Mouse (Mus musculus) megakaryocyte progenitor cell, adult 5-6 weeks (primary cell): ENCODE measurements around the gene Aqp2. TPM values are rescaled to one million over a fixed set of nuclear protein-coding genes. Genes with fewer than 3 reads are reported as not detected.

Experiments
- ATAC-seq: replicated peaks from 2 replicates; pipeline ENCODE4 v1.8.0; 2016; ENCODE audit warnings: mild to moderate bottlenecking, moderate TSS enrichment, inconsistent platforms; ENCODE audit not compliant: poor library complexity
- total RNA-seq, 2 experiments: library from RNA; stranded (forward) in 1 of 2; stranded (reverse) in 1 of 2; fragments of 157-497, 149-512 nt in 1 of 2; fragments of 200-1000 nt in 1 of 2; gene quantifications; 2 replicates each; pipeline versions ENCODE4 v1.2.3 to v1.2.4; 2015 to 2017

The Aqp2 gene
- total RNA-seq, 2 experiments from 2014 or later = not detected

GRCm38 (mm10) chr15:99589704-99590103 is 10.8 kb downstream of the Aqp2 start:
- no peak for ATAC-seq

DNA sequence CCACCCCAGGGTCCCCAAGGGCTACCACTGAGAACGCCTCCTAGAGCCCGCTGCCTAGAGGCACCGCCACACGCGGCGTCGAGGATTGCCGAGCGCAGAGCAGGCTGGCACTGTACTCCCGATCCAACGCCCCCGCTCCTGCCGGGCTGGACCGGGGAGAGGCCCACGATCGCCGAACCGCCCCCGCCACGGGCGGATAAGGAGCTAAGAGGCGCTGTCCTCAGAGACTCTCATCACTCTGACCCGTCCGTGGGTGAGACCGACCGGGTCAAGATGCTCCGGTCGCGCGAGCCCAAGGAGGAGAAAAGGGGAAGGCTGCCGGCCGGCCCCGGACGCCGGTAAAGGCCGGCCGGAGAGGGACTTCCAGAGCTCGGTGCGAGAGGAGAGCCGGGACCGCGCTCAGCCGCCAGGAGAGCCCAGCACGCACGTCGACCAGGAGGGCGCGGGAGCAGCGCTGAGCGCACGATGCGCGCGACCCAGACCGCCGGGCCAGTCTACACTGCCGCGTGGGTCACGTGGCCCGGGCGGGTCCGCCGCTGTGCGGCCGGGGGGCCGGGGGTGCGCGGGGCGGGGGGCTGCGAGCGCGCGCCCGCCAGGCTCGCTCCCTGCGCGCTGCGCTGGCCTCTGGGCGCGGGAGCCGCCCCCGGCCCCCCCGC is 11.7 kb downstream of the Aqp2 start, which contains the start of gene Aqp5:
Gene Aqp5 (plus strand): TSS at position 354 of the 656 bp plus-strand sequence.
- ATAC-seq = no peak

- ATAC-seq = no peak
These were observed 13.3 kb downstream of the Aqp2 start for GRCm38 (mm10) chr15:99592177-99592576.

DNA sequence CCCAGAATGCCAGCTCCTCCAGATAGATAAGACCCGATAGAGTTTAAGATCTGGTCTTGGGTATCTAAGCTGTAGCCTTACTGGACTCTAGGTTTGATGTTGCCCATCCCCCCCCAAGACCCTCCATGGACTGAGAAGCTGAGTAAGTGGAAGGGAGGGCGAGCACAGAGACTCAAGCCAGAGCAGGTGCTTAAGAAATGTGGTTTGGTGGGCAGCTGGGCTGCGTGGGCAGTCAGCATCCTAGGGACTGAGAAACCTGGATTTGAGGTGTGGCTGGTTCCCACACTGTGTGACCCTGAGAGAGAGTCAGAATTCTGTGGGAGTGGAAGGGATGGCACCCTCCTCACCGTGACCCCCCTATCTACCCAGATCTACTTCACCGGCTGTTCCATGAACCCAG is 14.0 kb downstream of the Aqp2 start:
- no peak for ATAC-seq

GRCm38 (mm10) chr15:99594951-99595350 is 16.1 kb downstream of the Aqp2 start:
- ATAC-seq = no peak

GRCm38 (mm10) chr15:99596056-99596687 is 17.3 kb downstream of the Aqp2 start:
- peak; percentile 94 for ATAC-seq

GRCm38 (mm10) chr15:99596841-99597240 is 18.0 kb downstream of the Aqp2 start:
- no peak for ATAC-seq

DNA sequence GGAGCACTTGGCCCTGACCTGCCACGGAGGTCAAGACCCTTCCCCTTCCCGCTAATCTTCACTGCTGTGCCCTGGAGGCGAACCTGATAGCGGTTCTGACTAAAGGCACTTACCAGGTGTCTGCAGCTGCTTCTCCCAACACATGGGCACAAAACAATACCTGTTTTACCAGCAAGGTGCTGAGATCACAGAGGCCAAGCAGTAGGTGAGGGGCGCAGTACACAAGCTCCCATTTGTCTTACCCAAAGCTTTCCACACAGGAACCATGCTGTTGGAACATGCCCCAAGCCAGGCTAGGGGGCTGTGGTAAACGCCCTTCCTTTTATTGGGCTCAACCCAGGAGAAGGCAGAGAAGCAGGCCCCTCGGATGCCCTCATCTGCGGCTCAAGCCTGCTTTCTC is 18.7 kb downstream of the Aqp2 start:
- no peak for ATAC-seq

GRCm38 (mm10) chr15:99599245-99600070 is 20.6 kb downstream of the Aqp2 start:
- no peak for ATAC-seq

GRCm38 (mm10) chr15:99600986-99601822 is 22.3 kb downstream of the Aqp2 start, which contains the start of gene Aqp6:
Gene Aqp6, plus strand, starts transcription at chr15:99601400.
- ATAC-seq = no peak

- ATAC-seq = no peak
These were observed 22.9 kb downstream of the Aqp2 start for GRCm38 (mm10) chr15:99601823-99602120.

DNA sequence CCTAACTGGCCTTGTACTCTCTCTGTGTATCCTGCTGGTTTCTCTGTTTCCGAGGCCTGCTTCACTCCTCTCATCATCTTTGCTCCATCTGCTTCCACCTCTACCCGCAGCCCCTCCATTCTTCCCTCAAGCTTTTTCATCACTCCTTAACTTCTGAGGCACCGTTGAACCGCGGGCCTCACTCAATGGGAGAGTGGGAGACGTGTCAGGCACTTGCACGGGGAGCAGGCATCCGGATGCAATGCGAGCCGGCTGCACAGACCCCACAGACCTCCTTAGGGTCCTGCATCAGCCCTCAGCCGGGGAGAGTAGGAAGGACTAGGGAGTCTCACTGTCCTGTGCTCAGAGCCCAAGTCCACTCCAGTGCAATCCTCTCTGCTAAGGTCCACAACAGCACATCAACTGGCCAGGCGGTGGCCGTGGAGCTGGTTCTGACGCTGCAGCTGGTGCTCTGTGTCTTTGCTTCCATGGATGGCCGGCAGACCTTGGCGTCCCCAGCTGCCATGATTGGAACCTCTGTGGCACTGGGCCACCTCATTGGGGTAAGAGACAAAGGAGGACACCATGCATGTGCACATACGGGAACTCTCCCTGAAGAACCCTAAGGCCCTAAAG is 23.5 kb downstream of the Aqp2 start:
- no peak for ATAC-seq

DNA sequence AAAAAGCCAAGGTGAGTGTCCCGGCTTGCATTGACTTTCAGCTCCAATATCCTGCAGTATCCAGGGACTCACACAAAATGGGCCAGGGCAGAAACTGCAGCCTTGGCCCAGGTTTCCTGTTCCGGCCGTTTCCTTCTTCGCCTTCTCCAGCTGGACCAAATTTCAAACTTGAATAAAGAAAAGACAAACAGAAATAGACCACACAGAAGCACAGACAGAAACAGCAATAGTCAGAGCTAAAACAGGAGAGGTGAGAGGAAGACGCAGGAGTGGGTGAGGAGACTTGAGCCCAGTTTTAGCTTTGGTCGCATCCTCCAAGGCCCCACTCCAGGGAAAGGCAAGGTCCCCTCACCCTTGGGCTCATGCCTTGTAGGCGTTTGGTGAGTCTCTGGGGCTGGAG is 24.4 kb downstream of the Aqp2 start:
- no peak for ATAC-seq

DNA sequence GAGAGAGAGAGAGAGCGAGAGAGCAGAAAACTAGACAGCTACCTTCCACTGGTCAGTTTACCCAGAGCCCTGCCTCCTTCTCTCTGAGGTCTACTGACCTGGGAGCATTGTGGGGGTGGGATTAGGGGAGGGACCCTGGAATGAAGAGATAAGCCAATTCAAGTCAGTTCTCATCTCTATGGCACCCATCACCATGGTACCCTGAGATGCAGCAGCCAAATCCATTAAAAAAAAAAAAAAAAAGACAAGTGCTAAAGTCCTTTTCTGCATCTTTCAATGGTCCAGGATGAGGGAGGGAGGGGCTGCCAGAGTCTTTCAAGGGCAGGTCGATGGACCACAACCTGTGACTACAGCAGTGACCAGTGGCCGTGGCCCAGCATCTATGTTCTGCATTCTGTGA is 26.7 kb downstream of the Aqp2 start:
- no peak for ATAC-seq

DNA sequence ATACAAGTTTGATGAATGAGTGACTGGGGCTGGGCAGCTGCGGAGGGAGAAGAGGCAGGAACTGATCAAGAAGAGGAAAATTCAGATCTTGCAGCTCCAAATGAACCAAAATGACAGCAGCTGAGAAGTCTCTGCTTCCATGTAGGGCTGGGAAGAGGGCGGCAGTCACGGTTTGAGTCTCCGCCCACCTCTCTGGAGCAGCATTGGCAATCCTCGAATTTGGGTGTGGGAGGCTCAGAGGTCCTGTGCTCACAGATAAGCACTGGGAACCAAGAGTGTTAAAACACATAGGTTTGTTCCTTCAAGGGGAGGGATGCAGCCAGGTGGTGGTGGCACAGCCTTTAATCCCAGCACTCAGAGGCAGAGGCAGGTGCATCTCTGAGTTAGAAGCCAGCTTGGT is 27.7 kb downstream of the Aqp2 start:
- peak; percentile 88 for ATAC-seq

GRCm38 (mm10) chr15:99607388-99608113 is 28.7 kb downstream of the Aqp2 start:
- peak; percentile 40; the same call in 1 of the 2 replicates for ATAC-seq

- ATAC-seq = no peak
These were observed 29.7 kb downstream of the Aqp2 start for GRCm38 (mm10) chr15:99608382-99609125.

GRCm38 (mm10) chr15:99611563-99611962 is 32.7 kb downstream of the Aqp2 start:
- ATAC-seq = no peak

DNA sequence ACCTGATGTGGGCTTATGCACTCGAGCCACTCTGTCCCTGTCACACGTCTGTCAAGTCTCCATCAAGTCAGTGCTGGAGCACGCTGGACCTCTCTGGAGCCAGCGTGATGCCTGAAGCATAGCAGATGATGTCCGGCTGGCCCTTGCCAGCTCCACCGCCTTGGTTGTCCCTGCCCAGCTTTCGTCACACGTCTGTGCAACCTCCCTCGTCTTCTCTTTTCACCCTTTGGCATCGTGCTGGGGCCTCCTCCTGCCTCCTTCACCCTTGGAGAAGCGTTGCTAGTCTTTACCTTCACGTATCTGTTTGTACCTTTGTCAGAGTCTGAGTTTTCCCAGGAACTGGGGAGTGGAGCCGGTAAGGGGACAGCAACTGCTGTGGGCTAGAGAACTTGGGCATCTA is 35.4 kb downstream of the Aqp2 start:
- ATAC-seq = no peak
